Mouse (Mus musculus): ENCODE data around the gene Prss47.

GRCm38 (mm10) chr13:65101232-65101631, 48.7 kb upstream of the Prss47 start:
- no peak for TF ChIP-seq POLR2A (IDR thresholded peaks at IDR 0.05; ENCODE audit: borderline replicate concordance, extremely low read depth, low read depth, low read length)
- no peak for TF ChIP-seq CTCF (IDR thresholded peaks at IDR 0.05; ENCODE audit: insufficient read depth, low read length)

All from lung, adult 2 months (tissue).